8 mouse cellular contexts compared by ENCODE assay signal in genomic region chr11:89544856-89545817, GRCm38 (mm10).
DNase-seq lines count a peak whose midpoint lies in the region; ATAC-seq lines count a peak whose summit lies in the region.

No protein-coding gene starts in this region.

- H3K27ac ChIP-seq in kidney, embryonic 16.5 days (ENCODE audit: low read length): no peak overlapping the region
- peak overlapping the region; percentile 76 for H3K27ac ChIP-seq in embryonic facial prominence, embryonic 10.5 days (replicated peaks)
- peak overlapping the region; percentile 79 for H3K27ac ChIP-seq in hindbrain, embryonic 10.5 days
- H3K27ac ChIP-seq in midbrain, embryonic 13.5 days: peak overlapping the region; percentile 35; the same call in 1 of the 2 replicates

- H3K9me3 ChIP-seq in kidney, embryonic 16.5 days (ENCODE audit: low read length): peaks cover 5% of the 10 kb centered on the region; the same call in 1 of the 2 replicates
- peaks cover 7% of the 10 kb centered on the region; the same call in 1 of the 2 replicates for H3K9me3 ChIP-seq in embryonic facial prominence, embryonic 10.5 days
- H3K9me3 ChIP-seq in hindbrain, embryonic 10.5 days: peaks cover 8% of the 10 kb centered on the region; the same call in 1 of the 2 replicates
- peaks cover 7% of the 10 kb centered on the region; the same call in 1 of the 2 replicates for H3K9me3 ChIP-seq in midbrain, embryonic 13.5 days

- peak overlapping the region; percentile 32; the same call in 1 of the 2 replicates for H3K9ac ChIP-seq in kidney, embryonic 16.5 days (replicated peaks; ENCODE audit: low read length)
- no peak overlapping the region; the same call in 1 of the 2 replicates for H3K9ac ChIP-seq in midbrain, embryonic 13.5 days (replicated peaks)

- H3K4me2 ChIP-seq in kidney, embryonic 16.5 days (replicated peaks; ENCODE audit: low read depth, low read length): peak overlapping the region; percentile 47
- peak overlapping the region; percentile 44 for H3K4me2 ChIP-seq in midbrain, embryonic 13.5 days (replicated peaks)

- no peak for ATAC-seq in kidney, embryonic 16.5 days (ENCODE audit: low FRiP score, low TSS enrichment)
- peak; percentile 68 for ATAC-seq in midbrain, embryonic 13.5 days

- H3K4me1 ChIP-seq in kidney, embryonic 16.5 days (ENCODE audit: insufficient read depth, low read length): 0 out of 2 replicates have a peak, but pooled peaks cover 4% of the 10 kb centered on the region
- H3K4me1 ChIP-seq in embryonic facial prominence, embryonic 10.5 days: peaks cover 20% of the 10 kb centered on the region
- peaks cover 24% of the 10 kb centered on the region for H3K4me1 ChIP-seq in hindbrain, embryonic 10.5 days (replicated peaks)
- H3K4me1 ChIP-seq in midbrain, embryonic 13.5 days (replicated peaks): peaks cover 23% of the 10 kb centered on the region

- H3K27me3 ChIP-seq in kidney, embryonic 16.5 days (ENCODE audit: insufficient read depth, low read length): peaks cover 4% of the 10 kb centered on the region; the same call in 1 of the 2 replicates
- no peaks in the 10 kb centered on the region; the same call in 1 of the 2 replicates for H3K27me3 ChIP-seq in embryonic facial prominence, embryonic 10.5 days (replicated peaks; ENCODE audit: low read depth, poor library complexity, severe bottlenecking)
- H3K27me3 ChIP-seq in hindbrain, embryonic 10.5 days (ENCODE audit: insufficient read depth, poor library complexity, severe bottlenecking): peaks cover 4% of the 10 kb centered on the region; the same call in 1 of the 2 replicates
- no peaks in the 10 kb centered on the region for H3K27me3 ChIP-seq in midbrain, embryonic 13.5 days

- H3K36me3 ChIP-seq in kidney, embryonic 16.5 days (ENCODE audit: insufficient read depth, low read length): no peaks in the 10 kb centered on the region
- H3K36me3 ChIP-seq in embryonic facial prominence, embryonic 10.5 days (replicated peaks): no peaks in the 10 kb centered on the region
- no peaks in the 10 kb centered on the region for H3K36me3 ChIP-seq in hindbrain, embryonic 10.5 days
- H3K36me3 ChIP-seq in midbrain, embryonic 13.5 days: no peaks in the 10 kb centered on the region; the same call in 1 of the 2 replicates

- no peak for DNase-seq in kidney, postnatal 14 days
- peak; percentile 58 for DNase-seq in embryonic facial prominence, embryonic 10.5 days (ENCODE audit: low spot score)
- peak; percentile 48 for DNase-seq in hindbrain, embryonic 10.5 days (ENCODE audit: low spot score)
- DNase-seq in left cerebral cortex, postnatal 25 days (ENCODE audit: low spot score in 2 of 2): no peak
- no peak for DNase-seq in urinary bladder, postnatal 10 days (ENCODE audit: low spot score)
- DNase-seq in spleen, postnatal 10 days (ENCODE audit: low spot score in 2 of 2): no peak

- WGBS in kidney, embryonic 16.5 days: 8% methylated on average over 29 of the region's 29 CpGs
- 3% methylated on average over 29 of the region's 29 CpGs for WGBS in embryonic facial prominence, embryonic 10.5 days
- 3% methylated on average over 29 of the region's 29 CpGs for WGBS in hindbrain, embryonic 10.5 days
- WGBS in midbrain, embryonic 13.5 days: 2% methylated on average over 29 of the region's 29 CpGs

- peak overlapping the region; percentile 24 for H3K4me3 ChIP-seq in kidney, embryonic 16.5 days (ENCODE audit: low read length)
- peak overlapping the region; percentile 46 for H3K4me3 ChIP-seq in embryonic facial prominence, embryonic 10.5 days
- peak overlapping the region; percentile 43 for H3K4me3 ChIP-seq in hindbrain, embryonic 10.5 days
- H3K4me3 ChIP-seq in midbrain, embryonic 13.5 days (replicated peaks): 0 out of 2 replicates have a peak overlapping the region, but pooled peaks have one; percentile 1

- intact Hi-C loops in left cerebral cortex, postnatal 25 days (cut with DNase I): loop anchor here (5.0 to 10.0 kb wide), 2 partner anchors 380 to 627 kb away; no protein-coding TSS in a partner anchor

Comparison
In these comparisons a context has a peak if more than half of its experiments do, and no peak if none do; other contexts are left out.
1. DNase-seq: peak in embryonic facial prominence, embryonic 10.5 days (single experiment) and hindbrain, embryonic 10.5 days (single experiment); none in kidney, postnatal 14 days (single experiment), left cerebral cortex, postnatal 25 days (0 of 2), urinary bladder, postnatal 10 days (single experiment) and spleen, postnatal 10 days (0 of 2).
2. Peak in every context shown above with its lines, with median percentiles within 50 percentile points of each other: H3K4me3 ChIP-seq.